Mouse (Mus musculus): Measurements from ENCODE around the gene Arhgef33.

Gene Arhgef33

GRCm38 (mm10) chr17:80434430-80434829 lies 127.2 kb downstream of the Arhgef33 start:
- intact Hi-C loops (cut with DNase I): no loop called here

- intact Hi-C loops (cut with DNase I): no loop called here
Measured at GRCm38 (mm10) chr17:80435680-80436079, 128.5 kb downstream of the Arhgef33 start.

DNA sequence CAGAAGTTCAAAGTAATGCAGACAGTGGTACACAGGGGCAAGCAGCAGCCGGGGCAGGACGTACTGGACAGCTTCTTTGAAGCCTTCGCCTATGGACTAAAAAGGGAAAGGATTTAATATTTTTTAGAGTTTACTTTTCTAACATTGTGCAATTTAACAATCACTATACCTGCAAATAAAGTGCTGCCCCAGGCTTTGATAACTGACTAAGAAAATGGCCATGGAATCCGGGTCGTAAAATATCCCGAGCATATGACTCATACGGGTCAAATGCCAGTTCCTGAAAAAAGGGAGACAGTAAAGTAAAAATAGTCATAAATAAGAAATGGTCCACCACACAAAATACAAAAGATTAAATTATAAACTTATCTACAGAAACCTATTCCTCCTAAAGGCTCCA lies 138.2 kb downstream of the Arhgef33 start:
- intact Hi-C loops (cut with DNase I): no loop called here

- intact Hi-C loops (cut with DNase I): no loop called here
Measured at GRCm38 (mm10) chr17:80446470-80446869, 139.3 kb downstream of the Arhgef33 start.

All from adrenal gland (tissue).